Mouse (Mus musculus) cerebellum, postnatal 10 days (tissue): Measurements from ENCODE around the gene Glipr2.

Experiments used
- DNase-seq, 2 experiments: peaks; one replicate each; pipeline ENCODE4 v3.0.0; 2021; ENCODE audit warnings: mixed read lengths in 2 of 2

Glipr2 gene

DNA sequence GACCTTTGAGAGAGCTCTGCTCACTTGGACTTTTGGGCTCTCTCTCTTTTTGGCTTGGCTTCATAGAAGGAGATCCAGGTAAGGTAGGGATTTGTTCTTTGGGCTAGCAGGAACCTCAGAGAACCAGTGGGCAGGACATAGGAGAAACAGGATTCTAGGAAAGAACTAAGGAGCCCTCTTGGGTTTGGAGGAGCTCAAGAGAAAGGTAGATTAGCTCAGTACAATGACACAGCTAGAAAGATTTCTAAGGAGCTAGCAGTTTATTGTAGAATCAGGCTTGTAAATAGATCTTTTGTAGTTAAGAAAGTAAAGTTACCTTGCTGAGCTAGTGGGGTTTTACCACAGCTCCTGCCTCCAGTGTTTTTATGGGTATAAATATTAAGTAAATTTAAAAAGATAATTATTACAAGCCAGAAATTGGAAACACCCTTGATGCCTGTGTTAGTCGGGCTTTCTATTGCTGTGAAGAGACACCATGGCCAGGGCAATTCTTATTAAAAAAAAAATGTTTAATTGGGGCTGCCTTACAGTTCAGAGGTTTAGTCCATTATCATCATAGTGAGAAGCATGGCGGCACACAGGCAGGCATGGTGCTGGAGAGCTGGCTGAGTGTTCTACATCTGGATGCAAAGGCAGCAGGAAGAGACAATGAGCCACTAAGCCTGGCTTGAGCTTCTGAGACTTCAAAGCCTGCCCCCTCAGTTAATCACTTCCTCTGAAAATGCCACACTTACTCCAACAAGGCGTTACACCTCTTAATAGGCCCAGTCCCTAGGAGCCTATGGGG is 47.6 kb downstream of the Glipr2 start:
- no peak for DNase-seq

DNA sequence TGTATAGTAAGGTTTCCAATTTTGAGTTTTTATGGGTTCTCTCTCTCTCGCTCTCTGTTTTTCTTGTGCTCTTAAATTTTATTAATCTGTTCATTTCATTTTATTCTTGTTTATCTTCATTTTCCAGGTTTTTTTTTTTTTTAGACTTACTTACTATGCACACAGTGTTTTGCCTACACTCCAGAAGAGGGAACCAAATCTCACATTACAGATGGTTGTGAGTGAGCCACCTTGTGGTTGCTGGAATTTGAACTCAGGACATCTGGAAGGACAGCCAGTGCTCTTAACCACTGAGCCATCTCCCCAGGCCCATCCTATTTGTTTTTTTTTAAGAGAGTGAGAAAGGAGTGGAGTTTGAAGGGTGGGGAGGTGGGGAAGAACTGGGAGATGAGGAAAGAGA is 53.0 kb downstream of the Glipr2 start:
- no peak for DNase-seq

DNA sequence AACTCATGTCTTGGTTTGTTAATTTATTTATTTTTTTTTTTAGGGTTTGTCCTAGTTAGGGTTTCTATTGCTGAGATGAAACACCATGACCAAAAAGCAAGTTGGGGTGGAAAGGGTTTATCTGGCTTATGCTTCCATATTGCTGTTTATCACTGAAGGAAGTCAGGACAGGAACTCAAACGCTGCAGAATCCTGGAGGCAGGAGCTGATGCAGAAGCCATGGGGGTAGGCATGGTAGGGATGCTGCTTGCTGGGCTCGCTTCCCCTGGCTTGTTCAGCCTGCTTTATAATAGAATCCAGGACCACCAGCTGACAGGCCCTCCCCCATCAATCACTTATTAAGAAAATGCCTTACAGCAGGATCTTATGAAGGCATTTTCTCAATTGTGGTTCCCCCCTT is 53.7 kb downstream of the Glipr2 start:
- no peak for DNase-seq

DNA sequence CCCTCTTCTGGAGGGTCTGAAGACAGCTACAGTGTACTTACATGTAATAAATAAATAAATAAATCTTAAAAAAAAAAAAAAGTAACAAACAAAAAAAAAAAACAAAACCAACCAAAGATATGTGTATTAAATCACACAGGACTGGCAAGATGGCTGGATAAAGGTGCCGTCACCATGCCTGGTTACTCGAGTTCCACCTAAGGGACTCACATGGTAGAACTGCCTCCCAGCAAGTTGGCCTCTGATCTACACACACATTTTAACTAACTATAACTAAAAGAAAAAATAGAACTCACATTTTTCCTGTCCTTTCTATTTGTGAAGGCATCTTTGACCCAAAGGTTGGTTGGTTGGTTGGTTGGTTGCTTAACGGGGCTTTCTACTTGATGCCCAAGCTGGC is 54.6 kb downstream of the Glipr2 start:
- peak in 1 of 2 experiments; percentile 22 for DNase-seq

DNA sequence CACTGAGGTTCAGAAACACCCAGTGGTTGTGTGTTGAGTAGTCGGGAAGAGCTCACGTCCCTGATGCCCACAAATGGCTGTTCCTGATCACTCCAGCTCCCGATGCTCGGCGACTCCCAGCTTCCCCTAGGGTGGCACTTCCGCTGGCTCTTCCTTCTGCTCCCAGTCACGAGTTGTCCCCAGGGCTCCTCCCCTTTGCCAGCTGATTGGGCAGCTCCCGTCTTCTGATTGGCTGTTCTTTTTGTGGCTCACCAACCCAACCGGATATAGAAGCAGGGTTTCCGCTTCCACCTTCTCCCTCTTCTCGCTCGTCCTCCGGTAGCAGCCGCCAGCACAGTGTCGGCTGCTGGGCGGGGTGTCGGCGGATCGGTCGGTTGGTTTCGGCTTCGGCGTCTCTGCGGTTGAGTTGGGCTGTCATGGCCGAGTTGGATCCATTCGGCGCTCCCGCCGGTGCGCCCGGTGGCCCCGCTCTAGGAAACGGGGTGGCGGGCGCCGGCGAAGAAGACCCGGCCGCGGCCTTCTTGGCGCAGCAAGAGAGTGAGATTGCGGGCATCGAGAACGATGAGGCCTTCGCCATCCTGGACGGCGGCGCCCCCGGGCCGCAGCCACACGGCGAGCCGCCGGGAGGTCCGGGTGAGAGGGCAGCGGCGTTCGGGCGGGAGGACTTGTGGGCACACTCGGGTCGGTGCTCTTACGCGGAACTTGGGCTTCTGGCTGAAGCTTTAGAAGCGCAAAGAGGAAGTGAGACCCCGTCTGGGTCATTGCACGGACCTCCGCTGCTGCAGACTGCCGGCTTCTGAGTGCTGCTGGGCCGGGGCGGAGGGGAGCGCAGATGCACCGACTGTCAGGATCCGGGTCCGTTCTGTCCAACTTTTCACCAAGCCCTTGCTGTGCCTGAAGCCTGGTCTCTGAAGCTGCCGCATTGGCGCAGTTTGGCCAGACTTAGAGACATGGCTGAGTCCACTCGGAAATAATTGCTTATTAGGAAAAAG is 55.5 kb downstream of the Glipr2 start:
- peak; percentile 96 to 98 for DNase-seq

DNA sequence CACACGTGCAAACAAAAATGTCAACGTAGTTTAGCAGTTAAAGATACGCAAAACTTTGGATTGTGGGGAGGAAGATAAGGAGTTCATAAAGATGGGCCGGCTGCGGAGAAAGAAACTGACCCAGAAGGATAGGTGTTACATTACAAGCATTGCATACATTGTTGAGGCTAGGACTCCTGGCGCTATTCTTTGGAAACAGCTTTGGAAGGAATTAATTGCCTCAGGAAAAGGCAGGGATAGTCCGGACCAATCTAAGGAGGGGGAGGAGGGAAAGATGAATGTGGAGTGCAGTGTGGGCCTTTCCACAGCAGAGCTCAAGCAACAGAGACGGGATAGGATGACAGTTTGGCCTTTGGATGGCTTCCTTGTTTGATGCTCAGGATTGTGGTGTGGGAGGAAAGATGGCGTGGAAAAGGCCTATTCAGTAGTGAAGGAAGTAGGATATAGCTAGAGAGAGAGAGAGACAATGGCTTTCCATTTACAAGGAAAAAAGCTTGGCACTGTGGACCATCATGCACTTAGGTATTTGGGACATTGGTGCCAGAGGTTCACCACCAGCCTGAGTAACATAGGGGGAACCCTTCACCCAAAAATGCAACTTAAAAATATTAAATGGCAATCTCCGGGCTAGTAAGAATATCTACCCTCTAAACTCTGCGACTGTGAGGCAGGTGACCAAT is 56.3 kb downstream of the Glipr2 start:
- DNase-seq: no peak

DNA sequence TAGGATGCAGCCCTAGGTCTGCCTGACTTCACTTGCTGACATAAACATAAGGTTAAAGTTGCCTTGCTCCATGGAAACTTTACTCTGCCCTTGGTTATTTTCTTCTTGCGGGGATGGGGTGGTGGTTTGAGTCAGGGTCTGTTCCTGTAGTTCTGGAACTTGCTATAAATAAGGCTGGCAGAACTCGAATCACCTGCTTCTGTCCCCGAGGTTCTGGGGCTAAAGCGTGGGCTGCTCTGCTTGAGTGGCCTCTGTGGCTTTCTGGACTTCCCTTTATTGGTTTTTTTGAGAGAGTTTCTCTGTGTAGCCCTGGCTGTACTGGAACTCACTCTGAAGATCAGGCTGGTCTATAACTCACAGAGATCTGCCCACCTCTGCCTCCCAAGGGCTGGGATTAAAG is 58.9 kb downstream of the Glipr2 start:
- DNase-seq: no peak

DNA sequence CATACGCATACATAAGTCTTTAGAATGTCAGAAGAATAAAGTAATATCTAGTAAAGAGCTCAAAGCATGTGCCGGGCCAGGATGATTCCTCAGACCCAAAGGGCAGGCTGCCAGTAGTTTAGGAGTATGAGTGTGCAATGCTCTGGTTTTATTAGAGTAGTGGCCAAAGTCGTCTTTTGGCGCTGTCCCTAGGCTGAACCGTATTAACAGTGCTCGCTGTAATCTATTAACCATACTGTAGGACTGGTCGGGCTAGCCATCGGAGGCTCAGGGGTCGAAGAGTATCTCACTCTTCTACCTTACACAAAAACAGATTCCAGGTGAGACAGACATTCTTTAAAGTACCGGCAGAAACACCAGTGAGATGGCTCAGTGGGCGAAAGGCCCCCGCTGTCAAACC is 59.6 kb downstream of the Glipr2 start:
- DNase-seq: no peak

DNA sequence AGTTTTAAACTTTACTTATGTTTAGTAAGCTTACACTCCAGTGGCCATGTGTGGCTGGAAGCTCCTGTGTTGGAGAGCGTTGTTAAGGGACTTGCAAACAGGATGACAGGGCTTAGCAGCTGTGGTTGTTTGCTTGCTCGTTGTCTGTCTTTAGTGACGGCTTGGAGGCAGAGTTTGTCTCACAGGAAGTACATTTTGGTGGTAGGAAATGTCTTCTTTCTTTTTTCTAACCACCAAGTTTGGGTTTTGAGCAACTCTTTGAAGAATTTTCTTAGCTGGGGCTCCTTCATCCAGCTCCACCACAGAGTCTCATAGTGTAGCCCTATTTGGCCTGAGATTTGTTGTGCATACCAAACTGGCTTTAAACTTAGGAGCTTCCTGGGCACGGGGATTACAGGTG is 65.1 kb downstream of the Glipr2 start:
- no peak for DNase-seq

DNA sequence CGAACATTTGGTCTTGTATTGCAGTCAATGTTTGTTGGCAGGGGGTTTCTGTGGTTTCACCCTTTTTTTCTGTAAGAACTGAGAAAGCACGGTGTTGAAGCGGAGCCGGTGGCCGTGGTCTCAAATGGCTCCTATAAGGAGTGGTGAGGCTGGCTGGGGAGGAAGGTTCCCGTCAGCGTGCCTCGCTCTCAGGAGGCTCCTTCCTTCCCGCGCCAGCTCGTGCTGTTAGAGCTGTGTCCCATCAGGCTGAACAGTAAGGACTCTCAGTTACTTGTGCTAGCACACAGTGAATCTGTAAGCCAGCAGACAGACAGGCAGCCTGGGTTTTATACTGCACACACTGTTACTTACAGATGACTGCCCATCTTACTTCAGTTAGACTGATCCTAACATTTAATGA is 65.6 kb downstream of the Glipr2 start:
- DNase-seq: no peak

DNA sequence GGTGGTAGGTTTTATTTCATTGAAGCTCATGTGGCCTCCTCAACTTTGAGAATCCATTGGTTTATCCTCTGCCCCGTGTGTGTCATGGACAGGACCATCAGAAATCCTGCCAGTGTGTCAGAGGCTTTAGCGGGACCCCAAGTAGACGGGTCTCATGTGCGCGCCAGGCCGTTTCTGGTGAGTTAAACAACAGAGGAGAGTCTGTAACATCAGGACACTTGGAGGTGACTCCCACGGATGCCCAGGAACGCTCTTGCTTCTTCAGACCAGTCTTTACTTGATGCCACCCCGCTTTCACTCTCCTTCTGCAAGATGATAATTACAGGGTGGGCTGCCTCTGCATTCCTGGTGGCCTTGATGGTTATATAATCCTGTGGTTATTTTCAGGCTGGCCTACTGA is 66.5 kb downstream of the Glipr2 start:
- no peak for DNase-seq

DNA sequence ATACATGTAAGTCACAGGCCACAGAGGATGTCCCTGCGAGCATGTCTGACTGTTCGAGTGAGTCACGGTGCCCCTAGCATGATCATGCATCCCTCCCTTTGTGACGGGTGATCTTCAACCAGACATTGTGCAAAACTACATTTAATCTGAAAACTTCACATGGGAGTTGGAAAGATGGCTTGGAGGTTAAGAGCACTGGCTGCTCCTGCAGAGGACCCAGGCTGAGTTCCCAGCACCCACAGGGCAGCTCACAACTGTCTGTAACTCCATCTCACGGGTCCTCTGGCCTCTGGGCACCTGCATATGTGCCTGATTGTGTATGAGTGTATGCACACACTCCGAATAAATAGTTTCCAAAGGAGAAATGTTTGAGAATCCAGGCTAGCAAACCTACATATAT is 67.0 kb downstream of the Glipr2 start:
- no peak for DNase-seq

DNA sequence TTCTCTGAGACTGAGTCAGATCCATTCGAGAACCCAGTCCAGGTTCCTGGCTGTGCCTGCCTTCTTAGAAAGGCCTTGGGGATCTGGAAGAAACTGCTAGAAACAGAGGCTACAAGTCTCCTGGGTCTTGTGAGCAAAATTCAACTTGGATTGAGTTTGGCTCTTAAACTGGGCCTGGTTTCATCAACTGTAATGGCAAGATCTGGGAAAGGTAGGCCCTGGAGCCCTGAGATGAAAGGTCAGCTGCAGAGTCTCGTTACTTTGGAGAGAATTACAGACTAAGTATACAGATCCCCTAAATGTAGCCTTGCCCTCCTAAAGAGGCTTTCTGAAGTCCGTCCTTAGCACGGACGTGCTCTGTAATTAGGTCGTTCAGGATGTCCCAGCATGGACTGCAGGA is 68.4 kb downstream of the Glipr2 start:
- DNase-seq: no peak
